Mouse (Mus musculus): ENCODE results near the gene Ripply1. TPM values are rescaled to one million over a fixed set of nuclear protein-coding genes. Genes with fewer than 3 reads are reported as not detected.

The Ripply1 gene
- polyA plus RNA-seq, 1 experiment from 2014 or later = not detected

Other genes starting within 250 kb of the Ripply1 start
- 5.5 and 5.7 TPM in 2 replicates for gene Rnf128, start 219.0 kb downstream of the Ripply1 start, polyA plus RNA-seq (2016; fragmentation: Nextera tagmentation; extraction: Ambion mirVana)
- gene Tbc1d8b, start 97.4 kb downstream of the Ripply1 start, polyA plus RNA-seq (2016; fragmentation: Nextera tagmentation; extraction: Ambion mirVana) = 2.1 and 2.3 TPM in 2 replicates
- 0.36 and 0.56 TPM in 2 replicates for gene Gm15013, start 67.9 kb downstream of the Ripply1 start, polyA plus RNA-seq (2016; fragmentation: Nextera tagmentation; extraction: Ambion mirVana)
- gene Cldn2, start 18.5 kb upstream of the Ripply1 start, polyA plus RNA-seq (2016; fragmentation: Nextera tagmentation; extraction: Ambion mirVana) = 1.0 TPM in 1 of 2 replicates, not detected in the other
- gene Morc4, start 89.3 kb upstream of the Ripply1 start, polyA plus RNA-seq (2016; fragmentation: Nextera tagmentation; extraction: Ambion mirVana) = 13.2 and 14.5 TPM in 2 replicates
- 7.6 and 9.2 TPM in 2 replicates for gene Rbm41, start 216.2 kb upstream of the Ripply1 start, polyA plus RNA-seq (2016; fragmentation: Nextera tagmentation; extraction: Ambion mirVana)